Mouse (Mus musculus) hindbrain, embryonic 16.5 days (tissue): ENCODE results near the gene Ttll3. TPM values are rescaled to one million over a fixed set of nuclear protein-coding genes. Genes with fewer than 3 reads are reported as not detected.

Experiments used
- ATAC-seq: fragments of 200-750 bp; cut with Nextera tagmentation; 2 replicates; pipeline ENCODE4 v1.8.0; 2017; ENCODE audit warnings: moderate TSS enrichment, moderate library complexity
- H3K27ac ChIP-seq: fragments of 300-500 bp; sonication (generic); 2 replicates; pipeline ENCODE4 v1.5.1; 2014; ENCODE audit warnings: low read depth, mild to moderate bottlenecking, control low read depth, low read length, moderate library complexity
- H3K27me3 ChIP-seq: fragments of 300-500 bp; sonication (generic); replicated peaks from 2 replicates; pipeline ENCODE4 v1.6.1; 2014; ENCODE audit warnings: low read length; ENCODE audit not compliant: control insufficient read depth, insufficient read depth
- H3K36me3 ChIP-seq: fragments of 300-500 bp; sonication (generic); 2 replicates; pipeline ENCODE4 v1.6.1; 2014; ENCODE audit warnings: mild to moderate bottlenecking, low read length, moderate library complexity, mixed read lengths; ENCODE audit not compliant: control insufficient read depth, insufficient read depth
- H3K4me1 ChIP-seq: fragments of 300-500 bp; sonication (generic); 2 replicates; pipeline ENCODE4 v1.6.1; 2014; ENCODE audit warnings: low read depth, low read length; ENCODE audit not compliant: control insufficient read depth, insufficient read depth
- H3K4me2 ChIP-seq: fragments of 300-500 bp; sonication (generic); 2 replicates; pipeline ENCODE4 v1.6.1; 2014; ENCODE audit warnings: mild to moderate bottlenecking, low read length, control low read depth, moderate library complexity
- H3K4me3 ChIP-seq: fragments of 300-500 bp; sonication (generic); 2 replicates; pipeline ENCODE4 v1.5.1; 2014; ENCODE audit warnings: mild to moderate bottlenecking, low read length, control low read depth, moderate library complexity
- H3K9ac ChIP-seq: fragments of 300-500 bp; sonication (generic); 2 replicates; pipeline ENCODE4 v1.6.1; 2014; ENCODE audit warnings: low read depth, mild to moderate bottlenecking, control low read depth, low read length, moderate library complexity
- H3K9me3 ChIP-seq: fragments of 300-500 bp; sonication (generic); 2 replicates; pipeline ENCODE4 v1.6.1; 2014; ENCODE audit warnings: mild to moderate bottlenecking, low read length, moderate library complexity; ENCODE audit not compliant: control insufficient read depth
- WGBS: fragments of 180-500 bp; shearing (Covaris S2); extraction: QIAGEN DNeasy Blood & Tissue Kit; methylation state at CpG from one replicate; pipeline ENCODE4 v1.1.7; 2014; 5-methylcytosine and 5-hydroxymethylcytosine counted together
- polyA plus RNA-seq: library from polyadenylated mRNA; unstranded; fragments of >200 nt; fragmentation: Nextera tagmentation; extraction: Ambion mirVana; gene quantifications from 2 replicates; pipeline ENCODE4 v1.2.1, GENCODE M21; 2015

The Ttll3 gene
- 9.2 and 11.8 TPM in 2 replicates for polyA plus RNA-seq

GRCm38 (mm10) chr6:113388960-113389359 is at the start of gene Ttll3:
Gene Ttll3, plus strand, starts transcription at chr6:113389260.
- H3K4me3 ChIP-seq, result no peak within 1 kb of the TSS
- no peak within 1 kb of the TSS for H3K9ac ChIP-seq
- no peaks in the 10 kb centered on the region for H3K9me3 ChIP-seq
- no peak for ATAC-seq
- no peak within 1 kb of the TSS for H3K4me2 ChIP-seq
- peaks cover 44% of the 10 kb centered on the region for H3K36me3 ChIP-seq
- H3K4me1 ChIP-seq, result peaks cover 7% of the 10 kb centered on the region
- 73% methylated on average over 8 of the region's 8 CpGs for WGBS
- H3K27ac ChIP-seq, result no peak within 1 kb of the TSS
- H3K27me3 ChIP-seq, result no peaks in the 10 kb centered on the region

- WGBS, result 85% methylated on average over 6 of the region's 6 CpGs
- peak overlapping the region; percentile 82 for H3K4me2 ChIP-seq
- H3K4me1 ChIP-seq, result peaks cover 23% of the 10 kb centered on the region
- peak overlapping the region; percentile 69; the same call in 1 of the 2 replicates for H3K4me3 ChIP-seq
- peak overlapping the region; percentile 26; the same call in 1 of the 2 replicates for H3K9ac ChIP-seq
- peak overlapping the region; percentile 58; the same call in 1 of the 2 replicates for H3K27ac ChIP-seq
- peaks cover 7% of the 10 kb centered on the region; the same call in 1 of the 2 replicates for H3K36me3 ChIP-seq
- no peaks in the 10 kb centered on the region for H3K27me3 ChIP-seq
- ATAC-seq, result no peak
- no peaks in the 10 kb centered on the region for H3K9me3 ChIP-seq
Measured at GRCm38 (mm10) chr6:113341574-113341973, 47.5 kb upstream of the Ttll3 start.

GRCm38 (mm10) chr6:113342297-113342696 is 46.8 kb upstream of the Ttll3 start:
- peak overlapping the region; percentile 69 for H3K4me3 ChIP-seq
- H3K9me3 ChIP-seq, result no peaks in the 10 kb centered on the region
- 25% methylated on average over 6 of the region's 7 CpGs for WGBS
- peak overlapping the region; percentile 60; the same call in 1 of the 2 replicates for H3K27ac ChIP-seq
- no peak for ATAC-seq
- H3K4me2 ChIP-seq, result peak overlapping the region; percentile 82
- peaks cover 23% of the 10 kb centered on the region for H3K4me1 ChIP-seq
- H3K27me3 ChIP-seq, result no peaks in the 10 kb centered on the region
- peaks cover 7% of the 10 kb centered on the region; the same call in 1 of the 2 replicates for H3K36me3 ChIP-seq
- H3K9ac ChIP-seq, result peak overlapping the region; percentile 40; the same call in 1 of the 2 replicates

GRCm38 (mm10) chr6:113343177-113344092 is 45.6 kb upstream of the Ttll3 start, which contains the start of gene Camk1:
Gene Camk1, minus strand, starts transcription at chr6:113343984.
- H3K36me3 ChIP-seq, result peaks cover 5% of the 10 kb centered on the region; the same call in 1 of the 2 replicates
- H3K27ac ChIP-seq, result peak within 1 kb of the TSS; percentile 70
- H3K4me3 ChIP-seq, result peak within 1 kb of the TSS; percentile 69
- ATAC-seq, result peak; percentile 85
- peaks cover 23% of the 10 kb centered on the region for H3K4me1 ChIP-seq
- H3K4me2 ChIP-seq, result peak within 1 kb of the TSS; percentile 82
- H3K9ac ChIP-seq, result peak within 1 kb of the TSS; percentile 97
- H3K9me3 ChIP-seq, result no peaks in the 10 kb centered on the region
- no peaks in the 10 kb centered on the region for H3K27me3 ChIP-seq
- 16% methylated on average over 32 of the region's 32 CpGs for WGBS

- no peaks in the 10 kb centered on the region for H3K9me3 ChIP-seq
- H3K27me3 ChIP-seq, result no peaks in the 10 kb centered on the region
- H3K36me3 ChIP-seq, result peaks cover 3% of the 10 kb centered on the region; the same call in 1 of the 2 replicates
- H3K4me1 ChIP-seq, result peaks cover 23% of the 10 kb centered on the region
- no peak overlapping the region; the same call in 1 of the 2 replicates for H3K9ac ChIP-seq
- WGBS, result 46% methylated on average over 2 of the region's 2 CpGs
- ATAC-seq, result no peak
- H3K4me3 ChIP-seq, result peak overlapping the region; percentile 69; the same call in 1 of the 2 replicates
- peak overlapping the region; percentile 82 for H3K4me2 ChIP-seq
- H3K27ac ChIP-seq, result no peak overlapping the region
Measured at GRCm38 (mm10) chr6:113344321-113344720, 44.7 kb upstream of the Ttll3 start.

GRCm38 (mm10) chr6:113346897-113347296 is 42.2 kb upstream of the Ttll3 start:
- Histone ChIP-seq H3K36me3 (no peaks in the 10 kb centered on the region), H3K4me2 (no peak overlapping the region), H3K27ac (no peak overlapping the region), H3K27me3 (no peaks in the 10 kb centered on the region), H3K9ac (no peak overlapping the region), H3K4me1 (peaks cover 17% of the 10 kb centered on the region), H3K4me3 (no peak overlapping the region), H3K9me3 (no peaks in the 10 kb centered on the region)
- 83% methylated on average over 4 of the region's 4 CpGs for WGBS
- ATAC-seq, result no peak

GRCm38 (mm10) chr6:113350538-113350937 is 38.5 kb upstream of the Ttll3 start:
- no peaks in the 10 kb centered on the region for H3K36me3 ChIP-seq
- H3K27me3 ChIP-seq, result no peaks in the 10 kb centered on the region
- H3K4me3 ChIP-seq, result no peak overlapping the region
- H3K9me3 ChIP-seq, result no peaks in the 10 kb centered on the region
- no peak overlapping the region for H3K9ac ChIP-seq
- ATAC-seq, result no peak
- H3K27ac ChIP-seq, result no peak overlapping the region
- no peaks in the 10 kb centered on the region for H3K4me1 ChIP-seq
- H3K4me2 ChIP-seq, result no peak overlapping the region

- H3K27ac ChIP-seq, result no peak overlapping the region
- H3K27me3 ChIP-seq, result no peaks in the 10 kb centered on the region
- H3K9me3 ChIP-seq, result no peaks in the 10 kb centered on the region
- H3K9ac ChIP-seq, result no peak overlapping the region
- 93% methylated on average over 1 of the region's 1 CpGs for WGBS
- no peaks in the 10 kb centered on the region for H3K36me3 ChIP-seq
- H3K4me1 ChIP-seq, result no peaks in the 10 kb centered on the region
- H3K4me3 ChIP-seq, result no peak overlapping the region
- ATAC-seq, result no peak
- no peak overlapping the region for H3K4me2 ChIP-seq
Measured at GRCm38 (mm10) chr6:113351161-113351560, 37.9 kb upstream of the Ttll3 start.

- Histone ChIP-seq H3K27ac (no peak overlapping the region), H3K27me3 (no peaks in the 10 kb centered on the region), H3K4me1 (no peaks in the 10 kb centered on the region), H3K4me2 (no peak overlapping the region), H3K9ac (no peak overlapping the region), H3K9me3 (no peaks in the 10 kb centered on the region), H3K36me3 (no peaks in the 10 kb centered on the region), H3K4me3 (no peak overlapping the region)
- no peak for ATAC-seq
- WGBS, result 60% methylated on average over 10 of the region's 10 CpGs
Measured at GRCm38 (mm10) chr6:113351653-113352052, 37.4 kb upstream of the Ttll3 start.
